Mouse (Mus musculus) A20 (cell line): ENCODE measurements at regions not wholly inside any gene's neighbourhood (a gene's known extent, or its start where the extent isn't known, plus 50 kb on each side); places are given as distances from the start of the nearest gene placed in this dataset.
"Not testable (repeated sequence)": the region's sequence is repeated elsewhere in the genome, so short reads cannot be mapped to it uniquely, and the experiment has no call there.

ENCODE experiments used
- DNase-seq: peaks from one replicate; pipeline ENCODE4 v3.0.0-alpha.2; 2011; ENCODE audit warnings: low read depth, low spot score

DNA sequence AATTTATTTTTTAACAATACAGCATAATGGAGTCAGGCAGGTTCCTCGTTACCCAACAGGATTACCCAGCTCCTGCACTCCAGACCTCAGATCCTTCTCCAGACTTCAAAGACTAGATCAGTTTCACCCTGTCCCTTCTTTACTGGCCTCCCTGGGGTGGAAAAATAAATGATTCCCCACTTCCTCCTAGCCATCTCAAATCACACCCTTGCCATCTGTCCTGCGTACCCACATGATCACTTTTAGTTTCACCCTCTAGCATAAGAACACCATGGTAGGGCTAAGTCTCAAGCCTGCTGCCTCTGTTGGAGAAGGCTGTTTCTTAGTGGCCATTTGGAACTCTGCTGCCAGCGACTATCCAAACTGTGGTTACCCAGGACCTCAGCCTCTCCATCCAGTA lies 222.0 kb downstream of the Plxna1 start:
- peak; percentile 58 for DNase-seq

DNA sequence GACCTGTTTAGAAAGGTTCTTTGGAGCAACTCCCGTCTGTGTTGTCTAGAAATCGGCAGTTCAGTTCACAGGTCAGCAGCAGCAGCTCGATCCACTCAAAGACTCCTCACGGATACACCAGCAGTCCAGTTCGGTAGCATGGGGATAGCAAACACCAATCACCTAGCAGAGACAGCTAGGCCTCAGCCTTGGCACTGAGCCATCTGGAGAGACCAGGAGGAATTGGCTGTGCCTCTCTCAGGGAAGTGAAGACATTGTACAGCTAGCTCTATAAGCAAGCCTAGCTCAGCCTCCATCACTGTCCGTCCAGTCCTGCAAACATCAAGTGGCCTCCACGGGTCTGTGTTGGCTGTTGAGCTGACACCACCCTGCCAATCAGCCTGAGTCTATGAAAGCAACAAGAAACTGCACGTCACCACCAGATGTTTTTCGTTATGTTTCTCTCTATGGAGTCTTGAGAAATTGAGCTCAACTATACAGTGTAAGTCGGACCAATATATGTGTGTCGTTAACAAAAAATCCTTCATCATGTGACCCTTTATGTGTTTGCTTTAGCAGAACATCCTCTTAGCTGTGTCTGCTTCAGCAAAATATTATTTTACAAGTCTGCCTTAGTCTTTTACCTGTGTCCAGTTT lies 209.3 kb downstream of the Plxna1 start:
- DNase-seq, result no peak

DNA sequence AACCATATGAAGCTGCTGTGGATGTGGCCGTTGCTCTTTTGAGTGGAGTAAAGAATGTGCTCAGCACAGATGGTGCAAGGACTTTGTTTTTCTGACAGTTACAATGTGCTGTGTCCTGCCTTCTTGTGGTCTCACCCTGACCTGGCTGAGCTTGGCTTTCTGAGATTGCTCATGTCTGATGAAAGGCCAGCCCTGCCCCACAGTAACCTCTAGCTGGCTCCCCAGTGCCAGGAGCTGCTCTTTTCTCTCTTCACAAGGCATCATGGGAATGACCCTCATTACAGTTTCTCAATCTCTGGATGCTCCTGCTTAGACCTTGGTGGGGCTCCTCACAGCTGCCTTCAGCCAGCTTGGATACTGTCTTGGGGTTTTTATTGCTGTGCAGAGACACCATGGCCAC lies 204.9 kb downstream of the Plxna1 start:
- no peak for DNase-seq

DNA sequence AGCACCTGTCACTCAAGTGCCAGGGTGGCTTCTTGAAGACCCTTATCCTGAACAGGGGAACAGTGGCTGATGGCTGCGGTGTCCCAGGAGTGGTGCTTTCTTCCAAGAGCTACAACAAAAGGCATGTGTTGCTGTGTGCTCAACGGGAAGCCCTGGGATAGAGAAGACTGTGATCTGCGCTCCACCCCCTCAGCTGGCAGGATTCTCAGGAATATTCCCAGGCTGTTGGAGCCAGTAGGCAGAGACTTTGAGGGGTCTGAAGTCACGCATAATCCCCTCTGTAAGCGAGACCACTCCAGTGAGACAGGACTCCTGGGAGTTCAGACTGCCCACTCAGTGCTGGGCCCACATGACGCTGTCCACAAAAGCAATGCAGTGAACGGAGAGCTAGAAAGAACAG lies 202.4 kb downstream of the Plxna1 start:
- DNase-seq, result no peak

DNA sequence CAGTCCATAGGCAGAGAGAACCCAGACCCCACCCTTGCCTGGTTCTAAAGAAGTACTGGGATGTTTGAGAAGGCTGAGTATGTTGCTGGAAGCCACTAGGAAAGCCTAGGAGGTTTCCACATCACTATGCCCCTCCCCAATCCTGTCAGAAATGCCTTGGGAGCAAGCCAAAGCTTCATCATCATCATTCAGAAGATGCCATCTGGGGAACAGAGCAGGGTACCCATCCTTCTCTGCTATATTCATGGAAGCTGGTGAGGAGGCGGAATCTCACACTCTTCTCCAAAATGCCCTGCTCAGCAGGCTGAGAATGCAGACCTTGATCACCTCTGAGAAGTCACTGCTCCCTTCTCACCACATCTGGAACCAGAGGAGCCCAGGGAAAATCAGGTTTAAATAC lies 200.7 kb downstream of the Plxna1 start:
- DNase-seq, result no peak

DNA sequence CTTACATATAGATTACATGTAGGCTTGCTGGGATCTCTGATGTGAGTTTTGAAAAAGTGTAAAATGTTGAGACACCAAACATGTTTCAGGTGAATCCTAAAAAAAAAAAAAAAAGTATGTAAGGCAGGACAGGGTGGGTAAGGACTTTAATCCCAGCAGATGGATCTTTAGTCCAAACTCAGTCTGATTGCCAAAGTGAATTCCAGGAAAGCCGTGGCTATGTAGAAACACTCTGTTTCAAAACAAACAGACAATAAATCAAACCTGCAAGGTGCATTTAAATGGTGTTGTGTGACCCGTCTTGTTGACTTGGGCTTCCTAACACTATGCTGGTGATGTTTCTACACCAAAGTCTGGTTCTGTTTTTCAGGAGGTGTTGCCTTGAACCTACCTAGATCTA lies 192.9 kb downstream of the Plxna1 start:
- no peak for DNase-seq

DNA sequence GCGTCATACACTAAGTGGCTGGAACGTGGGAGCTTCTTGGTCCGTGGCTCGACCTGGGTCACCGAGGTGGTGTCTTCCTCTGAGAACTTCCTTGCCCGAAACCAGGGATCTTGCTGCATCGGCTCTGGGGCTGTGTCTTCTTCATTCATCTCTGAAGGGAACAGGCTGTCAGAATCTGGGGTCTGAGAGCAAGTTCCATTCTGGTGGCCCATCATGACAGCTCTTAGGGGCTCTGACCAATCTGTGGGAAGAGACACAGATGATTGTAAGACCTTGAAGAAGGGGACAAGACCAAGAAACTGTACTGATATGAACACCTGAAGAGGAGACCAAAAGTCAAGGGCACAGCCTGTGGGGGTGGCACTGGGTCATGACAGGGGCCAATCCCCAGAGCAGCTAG lies 177.5 kb downstream of the Plxna1 start:
- not testable (repeated sequence) for DNase-seq

DNA sequence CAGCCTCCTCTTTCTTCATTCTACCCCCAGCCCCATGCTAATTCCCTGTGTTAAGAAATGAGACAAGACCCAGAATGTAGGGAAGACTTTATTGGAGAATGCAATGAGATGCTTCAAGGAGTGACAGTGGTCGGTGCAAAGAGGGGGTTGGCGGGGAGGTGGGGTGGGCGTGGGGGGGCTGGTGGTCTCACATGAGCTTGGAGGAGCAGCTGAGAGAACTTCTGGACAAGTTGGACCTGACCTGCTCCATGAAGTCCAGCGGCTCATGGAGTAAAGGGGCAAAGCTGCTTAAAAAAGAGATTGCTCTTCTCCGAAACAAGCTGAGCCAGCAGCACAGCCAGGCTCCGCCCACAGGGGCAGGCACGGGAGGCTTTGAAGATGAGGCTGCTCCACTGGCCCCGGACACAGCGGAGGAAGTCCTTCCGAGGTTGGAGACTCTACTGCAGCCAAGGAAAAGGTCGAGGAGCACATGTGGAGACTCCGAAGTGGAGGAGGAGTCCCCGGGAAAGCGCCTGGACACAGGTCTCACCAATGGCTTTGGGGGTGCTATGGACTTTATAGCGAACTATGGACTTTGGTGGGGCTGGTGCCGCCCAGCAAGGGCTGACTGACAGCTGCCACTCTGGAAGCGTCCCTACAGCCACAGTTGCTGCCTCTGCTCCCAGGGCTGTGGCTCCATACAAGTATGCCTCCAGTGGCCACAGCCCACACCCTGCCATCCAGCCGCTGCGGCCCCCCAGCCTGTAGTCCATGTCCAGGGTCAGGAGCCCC lies 161.7 kb downstream of the Plxna1 start:
- not testable (repeated sequence) for DNase-seq

DNA sequence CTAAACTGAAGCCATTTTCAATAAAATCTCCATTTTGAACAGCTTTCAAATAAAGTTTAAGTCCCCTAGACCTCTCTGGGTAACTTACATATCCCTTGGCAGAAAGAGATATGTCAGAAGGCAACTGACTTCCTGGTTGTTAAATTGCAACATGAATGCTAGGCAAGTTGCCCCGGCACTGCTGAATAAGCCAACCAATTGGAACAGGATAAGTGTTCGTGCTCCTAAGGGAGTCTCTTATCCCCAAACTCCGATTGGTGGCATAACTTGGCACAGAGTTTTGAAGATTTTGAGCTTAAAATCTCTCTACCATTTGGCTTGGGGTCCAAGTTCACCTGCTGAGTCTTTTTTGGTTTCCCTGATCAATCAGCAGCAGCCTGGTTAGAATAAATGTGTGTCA lies 147.4 kb downstream of the Plxna1 start:
- DNase-seq, result no peak

DNA sequence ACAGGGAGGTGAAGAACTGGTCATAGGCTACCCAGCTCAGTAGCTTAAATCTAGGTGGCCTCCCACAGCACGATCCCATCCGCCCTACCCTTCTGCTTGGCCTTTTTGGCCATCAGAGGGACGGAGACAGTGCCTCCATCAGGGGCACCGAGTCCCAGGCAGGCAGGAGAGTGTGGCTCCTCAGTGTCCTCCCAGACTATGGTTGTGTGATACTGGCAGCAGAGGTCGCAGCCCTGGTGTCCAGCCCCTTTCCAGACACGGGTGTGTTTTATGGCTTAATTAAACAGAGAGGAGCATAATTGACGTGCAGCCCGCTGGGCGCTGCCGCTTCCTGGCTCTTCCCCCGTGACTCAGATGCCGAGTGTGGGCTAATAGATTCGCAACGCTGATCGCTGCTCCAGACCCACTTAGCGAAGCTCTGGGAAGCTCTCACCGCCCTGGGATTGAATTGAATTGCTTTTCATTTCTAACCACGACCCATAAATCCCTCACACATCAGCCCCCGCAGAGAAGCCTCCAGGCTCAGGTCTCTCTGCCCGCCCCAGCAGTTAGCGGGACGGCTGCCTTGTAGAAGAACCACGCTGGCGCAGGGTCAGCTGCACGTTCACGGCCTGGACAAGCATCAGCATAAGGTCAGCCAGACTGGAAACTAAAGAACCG lies 126.9 kb downstream of the Plxna1 start:
- DNase-seq, result no peak

DNA sequence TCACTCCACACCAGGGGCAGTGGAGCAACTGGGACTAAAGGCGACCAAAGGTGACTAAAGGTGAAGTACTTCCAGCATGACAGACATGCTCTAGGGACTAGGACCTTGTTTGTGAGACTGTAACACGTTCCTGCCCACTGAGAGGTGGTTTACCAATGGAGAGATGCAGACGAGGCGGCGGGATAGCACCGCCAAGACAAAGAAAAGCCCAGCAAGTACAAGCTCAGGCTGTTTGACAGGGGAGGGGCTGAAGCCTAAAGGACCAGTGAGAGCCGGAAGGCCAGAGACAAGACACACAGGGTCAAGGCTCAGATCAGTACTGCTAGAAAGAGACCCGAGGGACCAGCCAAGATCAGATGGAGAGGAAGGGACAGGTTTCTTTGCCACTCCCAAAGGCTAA lies 126.2 kb downstream of the Plxna1 start:
- DNase-seq, result no peak

DNA sequence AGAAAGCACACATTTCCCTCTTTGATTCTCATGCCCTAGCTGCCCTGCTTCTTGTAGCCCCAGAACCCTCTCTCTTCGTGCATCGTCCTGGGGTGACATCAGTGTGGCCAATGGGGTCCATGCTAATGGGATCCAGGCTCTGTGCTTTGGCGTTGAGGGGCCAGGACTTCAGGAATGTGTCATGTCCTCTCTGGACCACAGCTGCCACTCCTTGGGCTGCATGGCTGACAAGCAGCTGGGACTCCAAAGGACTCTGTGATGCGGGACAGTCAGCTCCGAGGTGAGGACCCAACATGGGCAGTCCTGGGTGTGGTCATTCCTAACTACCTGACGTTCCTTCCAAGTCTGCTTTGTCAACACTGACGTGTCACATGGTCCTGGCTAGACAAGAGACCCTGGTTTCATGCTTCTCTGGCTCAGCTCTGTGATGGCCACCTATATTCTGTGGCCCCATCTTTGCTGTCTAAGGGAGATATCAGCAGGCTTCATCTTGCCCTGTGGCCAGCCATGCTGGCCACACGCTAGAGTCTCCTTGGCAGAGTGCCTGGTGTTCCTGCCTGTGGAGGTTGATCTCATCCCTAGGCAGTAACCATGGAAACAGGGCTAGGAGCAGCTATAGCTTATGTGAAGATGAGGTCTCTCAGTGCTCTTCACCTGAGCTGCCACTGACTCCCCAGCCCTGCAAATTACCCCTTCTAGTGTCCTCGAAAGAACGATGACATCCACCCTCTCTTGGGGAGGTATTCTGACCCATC lies 125.4 kb downstream of the Plxna1 start:
- no peak for DNase-seq

DNA sequence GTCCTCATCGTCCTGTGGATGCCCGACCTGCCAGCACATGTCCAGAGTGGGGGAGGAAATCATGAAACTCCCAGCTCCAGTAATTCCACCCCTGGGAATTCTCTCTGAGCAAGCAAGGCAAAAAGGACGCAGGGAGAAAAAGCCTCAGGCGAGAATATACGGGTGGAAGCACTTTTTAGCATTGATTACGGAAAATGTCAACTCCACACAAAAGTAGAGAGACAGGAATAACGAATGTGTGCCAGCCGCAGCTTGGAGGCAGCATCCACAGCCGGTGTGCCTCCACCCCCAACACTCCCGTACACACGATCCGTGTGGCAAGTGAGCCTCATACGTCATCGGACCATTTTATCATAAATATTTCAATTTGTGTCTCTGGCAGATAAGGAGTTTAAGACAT lies 123.5 kb downstream of the Plxna1 start:
- DNase-seq, result no peak

DNA sequence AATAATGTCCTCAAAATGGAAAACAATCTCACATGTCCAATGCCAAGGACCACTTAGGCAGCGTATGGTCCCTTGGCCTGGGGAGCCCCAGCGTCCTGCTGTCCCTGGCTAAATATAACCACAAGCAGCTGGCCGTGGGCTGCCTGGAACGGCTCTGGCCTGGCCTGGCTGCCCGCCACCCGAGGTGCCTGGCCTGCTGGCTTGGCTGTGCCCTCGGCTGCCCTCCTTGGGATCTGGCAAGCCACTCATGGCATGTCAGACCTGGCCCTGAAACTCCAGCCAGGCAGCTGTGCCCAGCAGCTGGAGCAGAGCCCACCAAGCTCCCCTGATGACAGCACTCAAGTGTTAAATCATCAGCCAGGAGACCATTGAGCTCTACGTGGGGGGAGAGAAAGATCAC lies 122.9 kb downstream of the Plxna1 start:
- DNase-seq, result no peak

DNA sequence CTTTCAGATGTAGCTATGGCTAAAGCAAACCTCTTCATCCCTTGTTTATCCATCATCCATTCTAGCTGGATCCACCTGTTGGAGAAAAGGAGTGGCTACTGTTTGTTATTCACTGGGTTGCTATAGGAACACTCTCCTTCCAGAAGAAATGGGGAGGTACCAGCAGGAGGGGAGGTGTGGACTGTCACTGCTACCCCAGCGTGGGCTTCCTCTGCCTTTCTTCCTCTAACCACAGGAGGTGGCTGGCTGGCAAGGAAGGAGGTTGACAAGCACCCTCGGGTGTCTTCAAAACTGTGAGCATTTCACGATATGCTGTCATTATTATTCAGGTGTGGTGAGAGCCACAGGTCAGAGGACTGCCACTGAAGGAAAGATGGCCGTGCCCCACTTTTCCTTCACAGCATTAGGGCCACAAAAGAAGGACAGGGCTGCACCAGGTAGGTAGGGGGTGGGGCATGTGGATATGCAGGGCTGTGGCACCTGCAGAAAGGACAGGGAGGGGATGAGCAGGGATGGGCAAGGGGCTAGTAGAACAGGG lies 122.2 kb downstream of the Plxna1 start:
- DNase-seq, result no peak

DNA sequence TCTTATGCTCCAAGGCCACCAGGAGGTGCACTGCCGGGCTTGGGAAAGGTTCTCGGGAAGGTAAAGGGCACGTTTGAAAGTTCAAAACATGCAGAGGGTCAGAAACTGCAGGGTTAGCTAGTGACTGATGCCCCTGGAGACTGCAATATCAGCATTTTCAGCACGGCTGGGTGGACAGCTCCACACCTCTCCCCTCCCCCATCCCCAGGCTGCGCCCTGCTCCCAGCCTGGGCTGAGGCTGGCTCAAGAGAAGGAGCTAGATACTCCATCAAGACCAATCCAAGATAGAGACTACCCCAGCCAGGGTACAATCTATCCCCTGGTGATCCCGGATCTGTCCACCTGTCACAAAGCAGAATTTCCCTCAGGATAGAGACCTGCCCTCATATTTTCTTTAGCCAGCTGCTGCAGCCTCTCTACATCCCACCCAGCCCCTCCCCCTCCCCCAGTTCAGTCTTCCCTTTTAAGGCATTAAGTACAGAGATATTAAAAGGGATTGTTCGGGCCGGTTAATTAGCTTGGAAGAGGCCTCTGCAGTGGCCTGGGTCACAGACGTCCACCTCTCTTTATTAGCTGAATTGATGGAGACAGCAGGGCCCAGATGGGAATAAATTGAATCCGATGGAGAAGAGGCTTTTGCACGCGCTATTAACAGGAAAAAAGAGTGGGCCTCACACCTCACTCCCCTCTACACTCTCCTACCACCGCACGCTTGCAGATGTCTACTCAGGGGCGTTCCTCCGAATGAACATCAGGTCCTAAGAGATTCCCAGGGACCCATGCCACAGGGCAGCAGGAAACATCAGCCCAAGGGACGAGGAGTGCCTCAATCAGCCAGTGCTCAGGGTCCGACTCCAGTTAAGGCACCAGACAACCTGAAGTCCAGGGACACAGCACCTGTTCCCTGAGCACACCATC lies 119.8 kb downstream of the Plxna1 start:
- no peak for DNase-seq

DNA sequence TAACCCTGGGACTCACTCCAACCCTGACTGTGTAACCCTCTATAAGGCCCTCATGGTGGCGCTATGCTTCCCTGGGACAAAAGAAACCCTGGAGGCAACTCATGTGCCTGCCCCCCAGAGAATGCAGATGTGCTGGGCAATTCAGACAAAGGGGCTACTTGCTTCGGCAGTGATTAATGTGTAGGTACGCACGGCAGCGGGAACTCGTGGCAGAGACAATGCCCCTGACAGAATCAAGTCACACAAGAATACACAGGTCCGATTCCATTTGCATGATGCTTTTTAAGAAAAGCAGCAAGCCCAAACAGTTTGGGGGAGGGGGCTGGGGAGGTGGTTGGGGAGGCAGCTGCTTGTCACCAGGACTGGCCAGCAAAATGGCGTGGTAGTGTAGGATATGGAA lies 116.9 kb downstream of the Plxna1 start:
- peak; percentile 16 for DNase-seq

DNA sequence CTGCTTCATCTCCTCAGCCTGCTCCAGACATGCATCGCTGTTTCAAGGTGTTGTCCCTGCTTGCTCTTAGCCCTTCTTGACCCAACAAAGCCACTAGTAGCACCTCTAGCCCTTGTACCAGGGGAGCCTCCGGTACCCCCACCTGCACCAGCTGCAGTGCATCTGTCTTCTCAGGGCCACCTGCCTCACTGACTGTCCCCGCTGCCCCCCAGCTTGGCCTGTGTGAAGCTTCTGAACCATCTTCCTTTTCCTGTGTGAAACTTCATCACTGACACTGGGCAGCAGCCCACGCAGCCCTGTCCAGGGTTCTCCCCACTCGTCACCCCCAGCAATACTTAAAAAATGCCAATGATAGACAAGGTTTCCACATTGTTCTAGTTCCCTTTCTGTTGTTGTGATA lies 116.2 kb downstream of the Plxna1 start:
- peak; percentile 22 for DNase-seq

DNA sequence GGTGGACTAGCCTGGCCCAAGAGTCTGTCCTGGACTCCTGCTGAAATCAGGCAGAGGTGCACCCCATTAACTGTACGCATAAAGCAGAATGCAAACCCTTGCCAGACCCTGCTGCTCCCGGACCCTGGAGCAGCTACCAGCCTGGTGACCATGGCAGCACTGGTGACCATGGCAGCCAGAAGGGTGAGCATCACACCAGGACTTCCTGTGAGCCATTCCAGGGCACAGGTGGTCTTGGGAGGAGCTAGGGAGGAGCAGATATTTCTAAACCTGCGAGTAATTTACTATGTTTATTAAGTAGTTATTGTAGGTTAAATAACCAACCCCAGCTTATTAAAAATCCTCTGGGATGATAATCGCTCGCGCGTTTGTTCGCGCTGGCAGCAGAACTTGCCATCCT lies 113.8 kb downstream of the Plxna1 start:
- DNase-seq, result no peak

DNA sequence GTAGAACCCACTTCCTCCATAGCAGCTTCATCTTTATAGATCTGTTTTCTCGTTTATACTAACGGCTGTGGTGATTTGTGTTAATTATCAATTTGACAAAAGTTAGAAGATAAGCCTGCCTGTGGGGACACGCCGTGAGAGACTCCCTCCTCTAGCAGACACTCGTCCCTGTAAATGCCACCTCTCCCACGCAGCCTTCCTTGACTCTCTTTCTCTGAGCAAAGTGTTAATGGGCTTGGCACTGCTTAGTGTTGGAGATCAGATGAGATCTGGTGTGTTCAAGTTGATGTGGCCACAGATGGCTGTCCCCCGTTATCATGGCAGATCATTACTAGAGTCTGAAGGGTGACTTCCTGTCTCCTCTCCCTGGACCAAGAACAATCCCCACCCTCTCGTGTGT lies 113.1 kb downstream of the Plxna1 start:
- DNase-seq, result no peak

DNA sequence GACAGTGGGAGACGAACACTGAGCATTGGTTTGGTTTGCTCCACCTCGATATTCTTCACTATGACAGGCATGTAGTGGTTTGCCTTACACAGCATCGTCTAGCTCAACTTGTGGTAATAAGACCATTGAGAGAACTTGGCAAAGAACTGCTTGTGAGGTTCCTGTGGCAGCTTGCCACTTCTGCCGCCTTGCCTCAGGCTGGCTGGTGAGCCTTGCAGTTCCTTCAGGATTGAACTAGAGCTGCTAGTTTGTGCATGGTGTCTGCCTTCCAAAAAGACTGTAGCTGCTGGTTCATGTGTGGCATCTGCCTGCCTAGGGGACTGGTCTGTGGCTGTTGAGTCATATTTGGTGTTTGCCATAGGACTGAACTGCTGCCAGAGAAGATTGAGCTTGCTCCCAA lies 110.8 kb downstream of the Plxna1 start:
- DNase-seq, result no peak
